Mouse (Mus musculus): ENCODE measurements at regions not wholly inside any gene's neighbourhood (a gene's known extent, or its start where the extent isn't known, plus 50 kb on each side); places are given as distances from the start of the nearest gene placed in this dataset.
A peak's percentile ranks its signal among the peaks of the same experiment; 100 is the strongest.
"Not testable (repeated sequence)": the region's sequence is repeated elsewhere in the genome, so short reads cannot be mapped to it uniquely, and the experiment has no call there.

DNA sequence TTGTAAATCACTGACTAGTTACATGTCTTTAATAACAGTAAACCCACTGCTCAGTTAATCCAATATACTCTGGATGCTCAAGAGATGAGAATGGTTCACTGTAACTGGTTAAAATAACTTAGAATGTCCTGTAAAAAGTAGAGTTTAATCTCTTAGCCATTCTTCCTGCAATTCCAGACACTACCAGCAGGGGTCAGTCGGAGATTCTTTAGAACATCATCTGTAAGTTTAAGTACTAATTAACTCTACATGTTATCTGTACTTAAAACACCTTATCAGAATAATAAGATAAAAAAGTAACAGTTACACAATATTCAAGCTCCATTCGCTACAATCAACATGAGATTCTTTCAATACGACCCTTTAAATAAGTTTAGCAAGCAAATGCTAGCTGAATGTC lies 58.7 kb upstream of the Olig3 start:
- DNase-seq (ENCODE audit: low spot score) = peak; percentile 37

DNA sequence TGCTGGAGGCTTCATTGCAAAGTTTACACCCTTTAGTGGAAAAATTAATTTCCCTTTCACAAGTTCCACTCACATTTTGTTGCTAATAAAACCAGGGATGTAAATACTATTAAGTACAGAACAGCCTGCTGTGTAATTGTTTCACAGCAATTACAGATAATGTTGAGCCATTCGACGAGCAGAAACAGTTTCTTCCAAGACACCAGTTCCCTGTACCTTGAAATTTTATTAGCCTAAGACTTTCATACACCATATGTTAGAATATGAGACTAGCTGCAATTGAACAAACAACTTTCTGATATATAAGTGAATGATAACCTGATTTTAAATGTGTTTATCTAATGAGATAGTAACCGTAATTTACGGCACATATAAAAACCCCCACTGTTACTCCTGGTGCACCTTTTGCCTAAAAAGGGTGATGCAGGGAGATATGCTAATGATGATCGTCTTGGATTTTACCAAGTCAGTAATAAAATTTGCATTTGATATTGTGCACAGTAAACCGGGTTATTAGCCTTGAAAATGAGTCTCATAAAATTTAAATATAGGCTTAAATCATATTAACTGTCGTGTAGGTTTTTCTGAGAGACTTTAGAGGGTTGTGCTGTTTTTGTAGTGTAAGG lies 60.8 kb upstream of the Olig3 start:
- no peak for DNase-seq (ENCODE audit: low spot score)

DNA sequence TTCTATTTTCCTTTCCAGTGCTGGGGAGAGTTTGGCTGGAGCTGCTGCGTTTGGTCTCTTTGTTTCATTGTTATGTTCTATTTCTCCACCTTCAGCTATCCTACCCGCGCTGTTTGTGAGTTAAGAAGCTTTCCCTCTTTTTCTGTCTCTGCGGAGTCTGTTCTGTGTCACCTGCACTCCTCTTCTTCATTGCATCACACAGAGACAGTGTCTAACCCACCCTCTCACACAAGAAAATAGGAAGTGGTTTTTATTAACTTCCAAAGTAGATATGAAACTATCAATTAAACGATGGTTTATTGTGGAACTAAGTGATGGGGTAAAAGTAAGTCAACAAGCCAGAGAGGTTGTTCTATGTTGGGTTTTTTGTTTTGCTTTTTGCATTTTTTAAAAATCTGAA lies 64.9 kb upstream of the Olig3 start:
- DNase-seq (ENCODE audit: low spot score) = no peak

DNA sequence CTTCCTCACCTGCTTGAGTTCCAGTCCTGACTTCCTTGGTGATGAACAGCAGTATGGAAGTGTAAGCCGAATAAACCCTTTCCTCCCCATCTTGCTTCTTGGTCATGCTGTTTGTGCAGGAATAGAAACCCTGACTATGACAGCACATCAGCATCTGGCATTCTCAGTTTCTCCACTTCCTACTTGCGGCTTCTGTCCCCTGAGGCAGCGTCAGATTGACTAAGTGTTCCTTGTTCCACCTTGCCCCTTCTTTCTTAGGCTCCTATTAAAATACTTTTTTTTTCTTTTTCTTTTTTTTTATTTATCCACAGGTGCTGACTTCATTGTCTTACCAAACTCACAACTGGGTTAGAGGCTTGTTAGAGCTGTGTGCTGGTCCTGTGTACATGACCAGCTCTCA lies 65.3 kb upstream of the Olig3 start:
- DNase-seq (ENCODE audit: low spot score) = not testable (repeated sequence)

DNA sequence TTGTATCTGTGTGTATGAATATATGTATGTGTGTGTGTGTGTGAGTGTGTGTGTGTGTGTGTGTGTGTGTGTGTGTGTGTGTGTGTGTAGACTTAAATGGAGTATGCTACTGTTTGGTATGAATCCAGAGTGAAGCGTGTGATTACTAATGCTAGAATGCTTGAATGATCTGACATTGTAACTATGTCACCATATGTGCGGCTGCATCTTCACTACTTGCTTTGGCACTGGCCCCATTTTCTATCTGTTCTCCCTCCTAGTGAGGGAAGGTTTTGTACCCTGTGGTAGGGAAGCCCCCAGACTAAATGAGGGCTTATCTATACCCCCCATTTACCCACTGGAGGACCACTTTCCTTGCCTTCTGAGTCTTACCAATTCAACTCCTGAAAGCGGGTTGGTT lies 74.2 kb upstream of the Olig3 start:
- DNase-seq (ENCODE audit: low spot score) = no peak

DNA sequence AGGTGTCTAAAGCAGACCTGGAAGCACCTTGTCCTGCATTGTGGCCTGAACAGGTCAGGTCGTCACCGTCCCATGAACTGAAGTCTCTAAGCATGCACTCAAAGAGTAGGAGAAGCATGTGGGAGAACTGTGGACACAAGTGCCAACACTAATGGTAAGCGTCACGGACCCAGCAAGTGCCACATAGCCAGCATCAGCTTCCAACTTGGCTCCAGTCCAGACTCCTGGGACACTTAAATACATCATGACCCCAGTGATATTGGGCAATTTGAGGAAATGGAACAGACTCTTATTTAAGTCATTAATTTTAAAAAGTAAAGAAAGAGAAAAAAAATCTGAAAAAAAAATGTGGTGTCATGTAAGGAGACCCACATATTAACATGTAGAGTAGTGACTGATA lies 75.3 kb upstream of the Olig3 start:
- no peak for DNase-seq (ENCODE audit: low spot score)

DNA sequence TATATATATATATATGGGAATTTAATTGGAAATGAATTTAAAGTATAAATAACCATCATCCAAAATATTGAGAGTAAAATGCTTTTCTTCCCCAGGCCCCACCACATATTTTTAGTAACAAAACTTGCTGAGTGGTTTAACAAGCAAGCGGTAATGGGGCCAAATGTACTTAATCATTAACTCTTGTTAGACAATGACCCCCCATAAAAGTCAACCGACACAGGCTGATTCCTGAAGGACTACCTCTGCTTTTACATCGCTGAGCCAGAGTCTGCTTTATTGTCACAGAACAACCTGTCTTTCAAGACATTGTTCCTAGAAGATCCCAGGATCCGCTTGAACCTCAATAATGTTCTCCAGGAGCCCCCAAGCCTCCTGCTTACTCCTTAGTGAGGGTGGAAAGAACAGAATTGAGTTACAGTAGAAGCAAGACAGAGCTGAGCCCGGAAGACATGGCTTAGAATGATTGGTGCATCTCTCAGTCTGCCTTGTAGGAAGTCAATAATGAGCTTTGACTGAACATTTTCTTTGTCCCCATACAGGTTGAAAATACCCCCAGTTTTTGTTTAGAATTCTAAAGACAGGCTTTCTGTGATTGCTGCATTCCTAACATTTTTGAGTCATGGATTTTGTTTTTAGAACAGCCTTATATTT lies 78.0 kb upstream of the Olig3 start:
- no peak for DNase-seq (ENCODE audit: low spot score)

DNA sequence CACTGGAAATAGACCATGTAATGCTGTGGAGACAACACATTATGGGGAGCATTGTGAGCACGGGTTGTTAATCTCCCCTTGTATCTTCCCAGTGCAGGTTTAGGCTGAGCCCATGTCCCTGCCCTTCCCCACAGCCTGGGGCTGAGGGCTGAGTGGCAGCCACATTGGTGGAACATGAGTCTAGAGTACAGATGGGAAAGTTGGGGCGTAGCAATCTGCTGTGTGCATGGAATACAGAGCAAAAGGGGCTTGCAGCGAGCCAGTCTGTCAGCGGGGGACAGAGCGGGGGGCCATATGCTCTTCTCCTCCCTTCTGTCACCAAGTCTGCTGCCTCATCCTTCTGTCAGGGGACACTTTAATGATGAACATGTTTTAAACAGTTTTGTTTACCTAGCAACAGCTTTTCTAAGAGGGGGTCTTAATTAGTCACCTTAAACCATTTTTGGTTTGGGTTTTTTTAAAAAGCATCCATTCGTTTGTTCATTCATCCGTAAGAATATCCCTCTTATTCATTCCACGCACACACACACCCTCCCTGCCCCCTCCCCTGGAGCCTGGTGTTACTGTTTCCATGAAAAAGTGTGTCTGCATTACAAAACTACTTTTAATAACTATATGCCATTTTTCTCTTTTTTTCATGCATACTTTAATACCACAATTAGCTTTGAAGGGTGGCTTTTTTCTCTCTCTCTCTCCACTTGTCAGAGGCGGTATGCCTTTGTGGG lies 79.1 kb upstream of the Olig3 start:
- peak; percentile 21 for DNase-seq (ENCODE audit: low spot score)

DNA sequence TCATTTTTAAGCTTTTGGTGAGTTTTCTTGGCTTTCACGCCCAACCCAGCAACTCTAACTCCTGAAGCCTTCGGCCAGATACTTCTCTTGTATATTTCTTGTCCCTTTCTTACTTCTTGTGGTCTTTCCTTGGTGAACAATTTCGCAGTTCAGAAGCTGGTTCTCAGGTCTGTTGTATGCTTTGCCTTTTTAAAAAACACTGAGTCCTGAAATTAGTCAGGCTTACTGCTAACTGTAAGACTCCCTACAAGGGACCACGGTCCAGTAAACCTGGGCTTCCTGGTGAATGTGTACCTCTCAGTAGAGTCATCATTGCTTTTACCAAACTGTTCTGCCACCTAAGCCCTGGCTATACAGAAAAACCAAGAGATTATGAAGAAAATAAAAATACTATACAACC lies 81.3 kb upstream of the Olig3 start:
- DNase-seq (ENCODE audit: low spot score) = no peak

DNA sequence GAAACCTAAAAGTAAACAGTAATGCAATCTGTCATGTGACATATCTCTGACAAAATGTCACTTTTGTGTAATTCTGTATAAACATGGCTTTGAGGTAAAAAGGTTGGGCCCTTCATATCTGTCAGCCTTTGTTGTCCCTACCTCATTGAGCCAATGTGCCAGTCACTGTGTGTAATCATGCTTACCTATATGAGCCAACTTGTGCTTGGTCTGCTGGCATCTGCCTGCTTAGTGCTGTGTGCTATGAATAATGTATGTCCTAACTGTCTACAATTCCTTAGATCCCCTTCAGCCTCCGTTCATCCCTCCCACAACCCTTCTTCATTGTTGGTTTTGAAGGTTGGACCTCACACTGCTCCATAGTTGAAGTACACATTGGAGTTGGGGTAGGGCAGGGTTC lies 86.9 kb upstream of the Olig3 start:
- no peak for DNase-seq (ENCODE audit: low spot score)

DNA sequence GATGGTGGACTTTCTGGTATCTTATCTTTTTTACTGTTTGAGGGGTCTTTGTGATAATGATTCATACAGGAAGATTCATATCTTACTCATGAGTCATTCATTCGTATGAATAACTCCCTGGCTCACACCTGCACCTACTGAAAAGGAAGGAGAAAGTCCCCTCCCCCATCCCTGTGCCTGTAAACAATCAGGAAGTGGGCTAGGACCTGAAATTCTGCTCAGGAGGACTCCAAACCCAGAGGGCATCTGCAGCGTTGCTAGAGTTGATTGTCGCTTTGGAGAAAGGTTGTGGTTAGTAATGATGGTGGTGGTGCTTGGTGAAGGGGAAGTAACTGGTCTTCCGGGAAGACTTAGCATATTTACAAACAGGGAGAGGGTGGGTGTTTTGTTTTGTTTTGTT lies 88.3 kb upstream of the Olig3 start:
- no peak for DNase-seq (ENCODE audit: low spot score)

DNA sequence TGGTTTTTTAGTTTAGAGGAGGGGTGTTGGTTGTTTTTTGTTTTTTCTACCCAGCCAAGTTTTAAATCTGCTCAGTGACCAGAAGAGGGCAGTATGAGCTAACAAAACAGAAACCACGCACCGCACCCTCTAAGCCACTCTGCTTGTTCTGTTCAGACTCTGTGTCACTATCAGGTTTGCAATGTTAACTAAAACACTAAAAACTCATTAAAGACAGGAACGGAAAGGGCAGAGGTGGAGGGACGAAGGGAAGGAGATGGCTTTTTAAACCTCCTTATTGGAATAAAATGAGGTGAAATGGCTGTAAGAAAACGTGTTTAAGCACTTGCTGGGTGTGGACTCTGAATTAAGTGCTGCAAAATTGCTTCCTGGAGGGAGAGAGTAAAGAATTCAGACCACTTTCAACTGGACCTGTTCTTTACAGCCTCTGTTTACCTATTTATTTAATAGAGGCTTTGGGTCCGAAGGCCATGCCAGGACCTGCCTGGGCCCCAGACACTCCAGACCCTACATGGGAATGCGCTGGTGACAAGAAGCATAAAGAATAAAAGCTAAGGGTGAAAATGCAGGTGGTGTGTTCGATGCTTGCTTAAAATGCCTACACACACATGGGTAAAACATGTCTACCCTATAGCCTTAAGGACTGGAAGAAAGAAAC lies 116.1 kb upstream of the Olig3 start:
- DNase-seq (ENCODE audit: low spot score) = peak; percentile 84

DNA sequence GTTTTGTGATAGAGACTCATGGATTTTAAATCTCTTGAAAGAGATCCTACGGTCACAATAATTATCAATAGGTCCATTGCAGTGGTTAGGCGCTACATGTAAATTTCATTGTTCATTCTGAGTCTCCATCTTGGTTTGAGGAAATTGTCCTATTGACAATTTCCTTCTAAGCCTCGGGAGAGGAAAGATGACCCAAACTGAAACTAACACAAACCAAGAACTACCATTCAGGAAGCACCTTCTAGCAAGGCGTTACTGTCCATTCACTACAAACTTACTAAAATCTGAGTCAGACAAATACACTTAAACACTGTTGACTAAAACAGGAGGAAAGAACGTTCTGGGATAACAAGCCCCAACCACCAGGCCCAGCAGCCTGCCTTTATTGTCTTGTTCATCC lies 140.1 kb upstream of the Olig3 start:
- no peak for DNase-seq (ENCODE audit: low spot score)

DNA sequence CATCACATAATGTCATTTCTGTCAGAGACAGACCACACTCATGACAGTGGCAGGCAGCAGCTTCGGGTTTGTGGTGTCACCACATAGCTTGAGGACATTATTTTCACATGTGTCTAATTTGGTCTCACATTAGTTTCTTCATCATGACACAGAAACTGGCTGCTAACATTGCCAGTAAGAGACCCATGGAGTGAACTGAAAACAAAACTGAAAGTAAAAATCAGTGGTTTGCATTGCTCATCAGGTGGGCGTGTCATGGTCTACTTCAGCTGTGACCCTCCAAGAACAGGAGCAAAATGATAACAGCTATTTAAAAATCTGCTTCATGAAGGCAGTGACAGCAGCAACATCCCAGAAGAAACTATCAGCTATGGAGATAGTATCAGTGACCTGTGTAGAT lies 146.6 kb upstream of the Olig3 start:
- no peak for DNase-seq (ENCODE audit: low spot score)

DNA sequence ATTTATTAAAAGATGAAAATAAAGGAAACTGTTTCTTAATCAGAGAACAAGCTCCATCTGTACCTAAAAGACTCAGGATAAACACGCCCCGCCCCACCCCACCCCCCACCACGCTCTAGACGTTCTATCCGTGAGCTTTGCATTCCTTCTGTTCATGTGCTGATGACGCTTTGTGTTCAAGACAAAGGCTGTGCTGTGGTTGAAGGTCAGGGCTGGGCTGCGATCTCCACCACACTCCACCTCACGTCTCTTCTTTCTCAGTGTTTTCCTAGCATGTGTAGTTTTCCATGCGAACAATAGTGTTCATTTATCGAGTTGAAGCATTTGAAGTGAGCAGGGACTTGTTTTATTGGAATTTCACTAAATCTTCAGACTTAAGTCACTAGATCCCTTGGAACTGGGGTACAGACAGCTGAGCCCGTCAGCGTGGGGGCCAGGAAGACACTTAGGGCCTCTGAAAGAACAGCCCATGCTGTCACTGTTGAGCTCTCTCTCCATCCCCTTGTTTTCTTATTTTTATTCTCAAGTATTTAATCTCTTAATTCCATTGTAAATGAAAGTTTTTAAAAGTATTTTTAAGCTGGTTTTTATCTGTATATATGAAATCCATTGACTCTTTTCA lies 148.1 kb upstream of the Olig3 start:
- DNase-seq (ENCODE audit: low spot score) = peak; percentile 59

DNA sequence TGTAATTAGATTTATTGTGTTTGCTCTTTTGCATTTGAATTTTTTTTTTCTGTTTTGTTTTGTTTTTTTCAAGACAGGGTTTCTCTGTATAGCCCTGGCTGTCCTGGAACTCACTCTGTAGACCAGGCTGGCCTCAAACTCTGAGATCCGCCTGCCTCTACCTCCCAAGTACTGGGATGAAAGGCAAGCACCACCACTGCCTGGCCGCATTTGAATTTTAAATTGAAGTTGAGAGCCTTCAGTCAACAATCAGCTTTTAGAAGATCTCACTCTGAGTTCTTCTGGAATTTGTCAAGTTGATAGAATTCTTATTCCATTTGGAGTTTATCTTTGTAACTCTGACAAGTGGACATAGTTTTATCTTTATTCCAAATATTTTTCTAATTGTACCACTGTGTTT lies 148.8 kb upstream of the Olig3 start:
- no peak for DNase-seq (ENCODE audit: low spot score)

DNA sequence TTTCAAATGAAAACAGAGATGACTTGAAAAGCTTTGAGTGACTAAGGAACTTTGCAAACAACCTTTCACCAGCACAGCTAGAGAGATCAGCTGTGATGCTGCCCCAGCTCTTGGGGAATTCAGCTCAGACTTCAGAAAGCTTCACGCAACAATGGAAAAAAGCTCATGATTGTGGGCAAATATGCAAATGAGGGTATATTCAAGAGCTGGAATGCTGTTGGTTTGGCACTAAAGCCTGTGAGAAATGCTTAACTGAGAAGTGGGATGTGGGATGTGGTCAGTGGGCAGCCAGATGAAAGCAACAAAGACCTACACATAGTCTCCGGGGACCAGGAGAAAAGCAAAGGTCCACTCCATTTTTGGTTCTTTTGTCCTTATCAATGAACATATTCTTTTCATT lies 156.0 kb upstream of the Olig3 start:
- DNase-seq (ENCODE audit: low spot score) = no peak

DNA sequence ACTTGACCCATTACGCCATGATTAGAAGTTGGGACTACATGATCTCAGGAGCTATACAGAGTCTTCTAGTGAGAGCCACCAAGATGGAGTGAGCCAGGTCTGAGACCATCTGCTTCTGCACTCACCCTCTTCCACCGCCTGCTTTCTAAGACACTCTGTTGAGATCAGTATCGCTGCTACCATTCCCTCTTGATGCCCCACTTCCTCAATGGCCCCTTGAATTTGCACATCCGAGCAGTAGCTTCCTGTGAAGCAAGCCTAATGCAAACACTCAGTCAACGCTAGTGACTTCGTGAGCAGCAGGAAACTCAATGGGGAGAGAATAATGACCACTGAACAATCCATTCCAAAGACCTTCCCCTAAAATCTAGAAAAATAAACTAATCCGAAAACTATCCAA lies 160.7 kb upstream of the Olig3 start:
- DNase-seq (ENCODE audit: low spot score) = no peak

DNA sequence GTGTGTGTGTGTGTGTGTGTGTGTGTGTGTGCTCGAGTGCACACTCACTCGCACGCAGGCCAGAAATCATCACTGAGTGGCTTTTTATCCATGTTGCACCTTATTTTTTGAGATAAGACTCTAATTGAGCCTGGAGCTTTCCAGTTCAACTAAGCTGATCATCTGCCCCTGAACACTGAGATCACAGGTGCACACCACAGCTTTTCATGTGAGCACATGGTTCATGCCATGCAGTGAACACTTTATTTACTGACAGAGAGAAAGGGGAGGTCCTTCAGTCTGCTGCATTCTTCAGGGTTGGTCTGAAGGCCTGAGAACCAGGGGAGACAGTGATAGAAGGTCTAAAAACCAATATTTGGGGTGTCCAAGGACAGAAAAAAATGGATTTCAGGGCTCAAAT lies 161.7 kb upstream of the Olig3 start:
- DNase-seq (ENCODE audit: low spot score) = no peak

DNA sequence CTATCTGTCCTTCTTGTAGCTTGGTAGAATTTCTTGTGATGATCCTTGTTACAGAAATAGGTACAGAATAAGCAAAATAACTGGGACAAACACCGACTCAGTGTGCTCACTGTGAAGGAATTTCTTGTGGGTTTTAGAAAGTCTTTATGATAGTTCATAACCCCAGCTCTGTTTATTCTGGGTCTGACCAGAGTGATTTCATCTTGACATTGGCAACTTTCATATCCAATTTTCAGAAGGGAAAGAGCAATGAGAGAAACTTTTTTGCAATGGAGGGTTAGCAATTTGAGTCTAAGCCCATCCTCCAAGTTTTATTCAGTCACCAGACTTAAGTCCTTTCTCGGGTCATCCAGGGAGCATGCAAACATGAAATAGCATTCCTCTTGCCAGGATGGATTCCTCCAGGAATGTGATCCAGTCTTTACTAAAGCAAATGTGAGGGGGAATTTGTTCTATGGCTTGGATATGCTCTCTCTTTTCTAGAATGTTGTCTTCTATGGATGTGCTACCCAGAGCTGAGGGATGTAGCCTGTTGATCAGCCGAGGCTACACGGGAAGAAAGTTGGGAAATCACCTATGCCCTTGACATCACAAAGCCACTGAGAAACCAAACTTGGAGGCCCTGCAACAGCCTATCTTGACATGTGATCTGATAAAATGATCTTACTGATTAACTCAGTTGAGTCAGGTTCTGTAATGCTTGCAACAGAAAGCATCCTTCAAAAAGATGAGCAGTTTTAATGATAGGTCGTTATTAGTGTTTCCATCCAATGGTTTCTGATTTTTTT lies 163.2 kb upstream of the Olig3 start:
- no peak for DNase-seq (ENCODE audit: low spot score)

DNA sequence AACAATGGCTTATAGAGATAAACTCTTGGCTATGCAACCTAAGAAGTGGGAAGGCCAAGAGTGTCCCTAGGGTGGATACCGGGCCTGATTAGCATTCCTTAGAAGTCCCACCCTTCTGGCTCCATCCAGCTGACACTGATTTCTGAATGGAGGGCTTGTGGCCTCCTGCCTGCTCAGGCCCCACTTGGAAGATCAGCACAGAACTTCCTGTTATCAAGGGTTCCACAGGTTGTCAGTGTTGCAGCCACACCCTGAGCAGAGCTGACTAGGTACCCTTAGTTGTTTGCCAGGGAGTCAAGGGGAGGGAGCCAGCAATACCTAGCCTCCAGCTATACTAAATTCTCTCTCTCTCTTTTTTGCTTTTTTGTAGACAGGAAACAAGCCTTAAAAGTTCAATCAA lies 164.1 kb upstream of the Olig3 start:
- no peak for DNase-seq (ENCODE audit: low spot score)
